Mouse (Mus musculus) layer of hippocampus, adult 9-11 months (tissue): Measurements from ENCODE around the gene Kiz.
A peak's percentile ranks its signal among the peaks of the same experiment; 100 is the strongest.

Experiments
- DNase-seq: peaks from one replicate; pipeline ENCODE4 v3.0.0; 2022

The Kiz gene

DNA sequence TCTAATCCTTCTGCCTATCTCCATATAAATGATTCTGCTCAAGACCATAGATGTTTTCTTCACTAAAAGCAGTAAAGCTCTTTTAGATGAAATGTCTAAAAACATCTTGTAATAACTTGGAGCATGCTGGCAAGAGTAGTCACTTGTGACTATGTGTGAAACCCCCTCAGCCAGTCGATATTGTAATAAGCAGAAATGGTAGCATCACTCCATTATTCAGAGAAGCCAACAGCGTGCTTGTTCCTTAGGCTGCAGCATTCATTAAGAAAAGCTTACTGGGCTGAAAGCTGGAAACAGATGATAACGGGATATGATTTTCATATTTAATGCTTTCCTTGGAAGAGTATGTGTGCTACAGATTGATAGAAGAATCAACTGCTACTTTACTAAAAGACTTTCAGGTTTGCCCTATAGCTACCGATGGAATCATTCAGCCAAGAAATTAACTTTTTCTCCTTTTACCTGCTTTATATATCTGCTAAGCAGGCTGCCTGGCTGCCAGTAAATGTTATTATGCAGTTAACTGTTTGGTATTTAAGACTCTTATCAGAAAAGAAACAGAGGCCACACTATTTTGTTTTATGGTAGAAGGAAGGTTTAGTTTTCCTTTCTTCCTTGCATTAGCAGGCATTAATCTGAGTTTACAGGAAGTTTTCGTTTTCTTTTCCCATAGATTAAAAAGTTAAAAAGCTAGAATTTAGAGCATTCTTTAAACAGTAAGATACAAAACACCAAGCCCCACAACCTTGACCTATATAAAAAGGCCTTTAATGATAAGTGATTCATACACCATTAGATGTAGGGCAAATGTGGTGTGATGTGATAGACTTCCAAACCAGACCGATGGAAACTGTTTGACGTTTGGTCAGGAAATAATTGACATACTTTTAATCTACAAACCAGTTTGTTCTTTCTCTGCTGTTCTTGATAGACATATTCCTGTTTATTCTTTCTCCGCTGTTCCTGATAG is 15.9 kb downstream of the Kiz start:
- DNase-seq, result no peak

DNA sequence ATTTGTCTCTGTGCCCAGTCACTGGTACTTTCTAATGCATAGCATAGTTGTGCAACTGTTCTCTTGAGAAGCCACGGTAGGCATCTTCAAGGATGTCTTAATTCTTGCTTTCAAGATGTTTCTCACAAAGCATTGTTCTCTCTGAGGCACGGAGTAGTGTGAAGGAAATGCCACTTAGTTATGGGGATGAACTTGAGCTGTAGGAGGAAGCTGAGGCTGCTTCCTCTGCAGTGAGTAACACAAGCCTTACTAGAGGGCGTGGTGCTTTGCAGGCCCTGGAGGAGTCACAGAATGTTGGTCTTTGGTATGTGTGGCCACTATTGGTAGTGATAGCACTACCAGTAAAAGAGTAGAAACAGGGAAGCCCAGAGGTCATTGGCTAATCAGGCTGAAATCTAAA is 17.0 kb downstream of the Kiz start:
- DNase-seq, result no peak

DNA sequence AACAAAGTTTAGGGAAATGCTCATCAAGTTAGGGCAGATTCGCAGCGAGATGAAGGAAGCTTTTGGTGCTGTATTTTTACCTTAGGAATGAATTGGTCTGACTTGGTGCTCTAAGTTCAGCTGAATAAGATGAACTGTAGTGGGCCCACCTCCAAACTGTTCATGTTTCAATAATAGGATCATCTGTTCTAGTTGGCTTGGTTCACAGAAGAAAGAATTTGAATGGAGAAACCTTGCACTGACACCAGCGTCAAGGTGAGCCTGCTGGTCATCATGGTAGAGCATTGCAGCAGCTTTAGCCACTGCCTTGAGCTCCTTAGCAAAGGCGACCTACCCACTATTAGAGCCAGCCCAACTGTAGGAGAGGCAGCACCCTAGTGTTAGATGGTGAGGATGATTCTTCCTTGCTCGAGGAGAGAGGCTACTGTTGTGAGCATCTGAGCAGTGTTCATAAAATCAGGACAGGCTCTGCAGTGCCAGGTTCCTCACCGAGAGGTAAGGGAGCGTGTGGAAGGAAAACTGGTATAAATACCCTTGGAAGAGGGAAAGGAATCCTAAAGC is 18.3 kb downstream of the Kiz start:
- no peak for DNase-seq

DNA sequence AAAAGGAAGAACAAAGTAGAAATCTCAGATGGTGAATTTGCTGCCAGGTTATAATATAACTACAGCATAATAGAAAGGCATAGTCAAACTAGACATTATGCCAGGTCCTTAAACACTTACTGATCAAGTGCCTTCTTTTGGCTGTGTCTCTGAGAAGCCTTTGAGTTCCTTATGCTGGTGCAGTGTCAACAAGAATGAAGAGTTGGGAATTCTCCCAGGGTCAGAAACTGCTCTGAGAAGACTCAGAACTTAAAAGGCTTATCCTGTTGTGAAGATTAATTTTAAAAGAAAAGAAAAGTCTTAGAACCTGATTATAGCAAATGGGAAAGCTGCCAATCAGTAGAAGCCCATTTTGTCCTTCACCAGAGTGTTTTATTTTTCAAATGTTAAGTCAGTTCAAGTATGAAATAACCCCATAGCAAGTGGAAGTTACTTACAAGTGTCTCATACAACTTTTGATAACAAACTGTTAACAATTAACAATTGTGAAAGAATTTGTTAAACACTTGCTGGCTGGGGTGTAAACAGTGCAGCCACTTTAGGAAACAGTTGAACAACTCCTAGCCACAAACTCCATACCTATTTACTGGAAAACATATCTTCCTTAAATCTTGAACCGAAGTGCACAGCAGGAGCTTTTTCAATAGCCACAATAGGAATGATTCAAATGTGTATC is 21.9 kb downstream of the Kiz start:
- DNase-seq, result no peak

DNA sequence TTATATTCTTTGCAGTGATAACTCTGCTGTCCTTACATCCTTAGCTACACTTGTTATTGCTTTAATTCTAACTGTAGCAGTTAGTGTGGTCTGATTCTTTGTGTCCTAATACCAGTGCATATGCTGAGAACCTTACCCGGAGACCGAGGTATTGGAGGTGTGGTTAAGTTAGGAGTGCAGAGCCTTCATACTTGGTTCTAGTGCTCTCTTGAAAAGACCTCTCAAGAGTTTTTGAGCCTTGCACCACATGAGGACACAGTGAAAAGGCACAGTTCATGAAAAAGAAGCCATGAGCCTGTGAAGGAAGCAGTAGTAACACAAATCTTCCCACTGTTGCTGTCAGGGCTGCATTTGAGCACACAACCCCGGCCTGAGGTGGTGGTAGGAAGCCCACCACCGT is 26.0 kb downstream of the Kiz start:
- no peak for DNase-seq

DNA sequence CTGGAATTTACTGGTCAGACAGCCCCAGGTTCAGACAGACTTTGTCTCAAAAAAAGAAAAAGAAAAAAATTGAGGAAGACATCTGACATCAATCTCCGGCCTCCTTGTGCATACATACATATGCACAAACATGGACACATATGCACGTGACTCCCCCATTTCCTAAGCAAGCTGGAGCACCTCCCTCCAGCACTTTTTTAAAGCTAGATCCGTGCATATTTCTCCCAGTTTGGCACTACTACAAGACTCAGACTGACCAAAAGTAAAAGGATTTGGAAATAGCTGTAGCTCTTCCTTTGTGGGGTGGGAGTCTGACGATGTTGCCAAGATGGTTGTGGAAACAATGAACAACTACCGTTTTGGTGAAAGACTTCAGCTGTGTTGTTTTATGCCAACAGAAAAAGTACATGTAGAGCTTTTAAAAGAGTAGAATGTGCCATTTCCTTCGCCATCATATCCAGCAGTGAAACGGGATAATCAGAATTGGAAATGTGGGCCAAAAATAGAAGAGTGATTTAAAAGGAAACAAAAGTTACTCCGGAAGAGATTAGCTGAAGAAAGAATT is 28.7 kb downstream of the Kiz start:
- DNase-seq, result no peak

DNA sequence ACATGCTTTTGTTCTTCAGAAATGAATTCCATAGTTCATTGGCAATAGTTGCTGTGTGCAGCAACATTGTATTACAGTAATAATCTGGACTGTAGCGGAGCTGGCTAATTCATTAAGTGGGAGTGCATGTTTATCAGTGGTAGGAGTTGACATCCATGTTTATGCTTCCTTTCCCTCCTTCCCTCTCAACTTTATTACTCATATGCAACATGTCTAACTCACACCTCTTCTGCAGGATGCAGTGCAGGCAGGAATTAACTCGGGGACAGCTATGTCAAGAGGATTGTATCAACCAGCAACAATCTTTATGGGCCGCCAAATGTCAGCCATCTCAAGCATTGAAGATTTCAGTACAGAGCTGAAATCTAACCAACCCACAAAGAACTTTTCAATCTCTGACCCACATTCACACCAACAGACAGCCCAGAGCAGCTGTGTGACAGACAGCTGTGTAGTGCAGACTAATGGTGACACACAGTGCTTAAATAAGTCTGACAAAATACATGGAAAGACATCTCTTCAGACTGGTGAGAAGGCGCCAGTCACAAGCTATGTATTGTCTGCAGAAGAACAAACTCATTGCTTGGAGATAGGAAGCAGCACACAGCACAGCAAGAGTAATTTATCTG is 33.2 kb downstream of the Kiz start:
- DNase-seq, result no peak

DNA sequence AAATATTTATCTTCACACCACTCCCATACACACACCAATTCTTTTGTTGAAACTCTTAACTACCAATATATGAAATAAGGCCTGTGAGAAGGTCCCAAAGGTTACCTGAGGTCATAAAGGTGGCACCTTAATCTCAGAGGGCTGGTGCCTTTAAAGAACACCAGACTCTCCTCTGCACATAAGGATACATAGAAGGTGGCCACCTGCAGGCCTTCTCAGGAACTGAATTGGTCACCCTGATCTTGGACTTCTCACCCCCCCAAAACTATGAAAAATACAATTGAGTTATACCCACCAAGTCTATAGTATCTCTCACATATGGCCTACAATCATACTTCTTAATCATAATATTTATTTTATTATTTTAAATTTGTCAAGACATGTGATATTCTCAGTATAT is 43.3 kb downstream of the Kiz start:
- no peak for DNase-seq

DNA sequence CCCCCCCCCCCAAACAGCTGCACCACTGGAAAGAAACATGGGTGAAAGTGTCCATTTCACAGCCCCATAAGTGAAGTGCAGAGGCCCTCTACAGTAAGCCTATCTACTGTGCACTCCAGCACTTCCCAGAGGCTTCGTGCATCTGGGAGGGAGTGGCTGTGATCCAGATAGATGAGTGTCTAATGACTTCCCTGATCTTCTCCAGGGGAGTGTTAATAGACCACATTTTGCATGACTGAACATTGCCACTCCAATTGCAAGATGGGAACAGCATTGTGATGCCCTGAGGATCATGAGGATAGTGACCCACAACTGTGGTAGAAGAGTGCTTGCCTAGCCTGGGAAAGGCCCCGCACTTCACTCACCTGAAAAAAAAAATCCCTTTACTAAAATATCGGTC is 60.4 kb downstream of the Kiz start:
- no peak for DNase-seq

DNA sequence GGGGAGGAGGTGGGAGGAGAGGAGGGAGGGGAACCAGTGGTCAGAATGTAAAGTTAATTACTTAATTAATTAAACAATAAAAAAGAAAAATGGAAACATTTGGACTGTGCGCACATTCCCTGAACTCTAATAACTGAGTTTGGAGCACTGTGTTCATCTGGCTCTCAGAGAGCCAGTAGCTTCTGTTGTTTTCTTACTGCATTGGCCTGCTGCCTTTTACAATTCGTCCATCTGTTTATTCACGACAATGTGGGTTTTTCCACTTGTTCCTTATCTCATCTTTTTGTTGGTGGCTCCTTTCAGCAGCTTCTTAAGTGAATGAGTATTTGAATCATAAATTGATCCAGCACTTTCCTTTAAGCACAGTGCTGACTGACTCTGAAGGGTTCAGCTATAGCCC is 62.1 kb downstream of the Kiz start:
- DNase-seq, result peak; percentile 62

DNA sequence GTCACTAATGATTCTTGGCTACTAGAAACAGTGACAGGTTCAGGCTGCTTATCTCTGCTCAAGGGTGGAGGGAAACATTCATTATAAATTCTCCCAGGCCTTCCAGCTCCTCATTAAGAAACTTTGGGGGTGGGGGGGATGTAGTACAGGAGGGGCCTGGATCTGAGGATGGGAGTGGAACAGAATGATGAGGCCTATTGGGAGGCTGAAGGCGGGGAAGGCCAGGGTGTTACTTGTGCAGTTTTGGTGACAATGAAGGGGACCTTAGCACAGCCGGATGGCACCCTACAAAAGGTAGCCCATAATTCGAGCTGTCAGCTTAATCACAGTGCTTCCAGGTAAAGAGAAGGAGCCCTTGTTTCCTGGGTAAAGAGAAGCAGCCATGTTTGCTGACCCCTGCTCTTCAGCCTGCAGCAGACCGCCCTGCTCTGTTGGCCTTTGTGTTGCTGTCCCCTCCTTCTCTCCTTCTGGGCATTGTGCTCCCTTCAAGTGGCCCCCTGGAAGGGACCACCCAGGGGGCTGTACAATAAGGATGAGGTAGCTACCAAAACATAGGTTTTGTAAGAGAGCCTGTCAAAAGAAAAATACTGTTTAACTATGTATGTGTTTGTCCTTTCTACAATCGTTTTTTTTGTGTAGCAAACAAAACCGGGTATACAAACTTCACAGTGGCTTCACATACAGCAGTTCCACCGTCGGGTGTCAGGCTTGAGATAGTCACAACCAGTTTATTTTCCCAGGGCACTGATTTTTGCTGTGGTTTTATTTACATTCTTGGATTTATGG is 64.9 kb downstream of the Kiz start:
- DNase-seq, result no peak

DNA sequence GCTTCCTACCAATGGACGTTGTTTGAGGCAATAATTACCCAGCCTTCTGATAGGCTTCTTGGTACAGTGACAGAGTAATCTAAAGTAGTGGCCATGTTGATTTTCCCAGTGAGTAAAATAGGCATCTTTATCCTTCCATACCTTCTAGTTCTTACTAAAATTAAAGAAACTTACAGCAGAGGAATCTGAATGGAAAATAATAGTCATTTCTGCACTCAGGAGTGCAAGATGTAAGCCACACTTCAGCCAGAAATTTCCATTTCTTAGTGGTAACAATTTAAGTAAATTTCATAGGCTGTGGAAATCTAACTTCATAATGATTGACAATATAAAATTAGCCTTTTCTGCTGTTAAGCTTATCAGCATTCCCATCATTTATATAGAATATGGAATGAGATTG is 69.6 kb downstream of the Kiz start:
- no peak for DNase-seq

DNA sequence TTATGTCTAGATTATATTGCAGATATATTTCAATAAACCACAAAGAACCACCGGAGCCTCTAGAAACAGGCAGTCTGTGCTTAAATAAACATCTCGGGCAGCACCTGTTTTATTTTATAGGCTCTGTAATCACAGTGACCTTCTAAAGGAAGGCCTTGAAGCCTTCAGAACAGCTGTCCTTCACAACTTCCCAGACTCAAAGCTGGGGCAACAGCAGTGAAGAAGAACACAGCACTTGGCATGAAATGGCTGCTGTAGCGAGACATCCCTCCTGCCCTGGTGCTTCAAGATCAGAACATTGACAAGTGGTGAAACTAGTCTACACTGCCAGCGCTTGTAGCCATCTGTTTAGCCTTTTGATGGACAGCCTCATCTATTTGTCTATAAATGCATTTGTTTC is 70.2 kb downstream of the Kiz start:
- no peak for DNase-seq

DNA sequence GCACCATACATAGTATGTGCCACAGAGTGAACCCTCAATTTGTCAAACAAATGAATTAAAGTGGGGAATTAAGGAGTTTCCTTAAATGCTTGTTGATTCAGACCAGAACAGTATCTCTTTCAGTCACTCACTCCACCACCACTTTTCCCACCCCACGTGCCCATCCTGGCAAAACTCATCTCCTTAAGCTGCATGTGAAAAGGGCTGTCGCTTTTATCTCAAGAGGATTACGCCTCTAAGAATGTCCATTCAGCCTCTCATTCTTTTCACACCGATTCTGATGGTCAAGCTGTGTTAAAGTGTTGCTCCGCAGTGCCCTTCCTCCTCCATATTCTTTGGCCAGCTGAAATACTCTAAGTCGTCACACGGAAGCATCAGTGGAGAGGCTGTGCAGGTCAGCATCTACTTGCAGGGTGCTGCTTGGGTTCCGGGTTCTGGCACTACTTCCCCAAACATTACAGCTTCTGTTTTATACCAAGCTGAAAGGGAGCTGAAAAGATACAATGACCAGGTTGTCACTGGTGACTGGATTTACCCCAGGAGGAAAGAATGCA is 92.6 kb downstream of the Kiz start:
- DNase-seq, result no peak

DNA sequence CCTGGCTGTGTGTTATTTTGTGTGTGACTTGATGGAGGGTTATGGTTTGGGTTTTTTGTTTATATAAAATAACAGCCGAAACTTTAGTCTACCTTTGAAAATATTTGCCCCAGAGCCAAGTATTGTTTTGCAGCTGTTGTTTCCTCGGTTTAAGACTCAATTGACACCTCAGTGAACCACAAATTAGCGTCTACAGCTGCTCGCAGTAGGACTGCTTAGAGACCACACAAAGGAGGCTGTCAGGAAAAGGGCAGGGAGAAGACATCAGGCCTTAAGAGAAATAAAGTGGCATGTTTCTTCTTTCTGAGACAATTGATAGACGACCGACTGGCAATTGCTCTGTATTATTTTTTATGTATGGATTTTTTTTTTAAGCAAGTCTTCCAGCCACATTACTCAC is 100.7 kb downstream of the Kiz start:
- DNase-seq, result no peak

DNA sequence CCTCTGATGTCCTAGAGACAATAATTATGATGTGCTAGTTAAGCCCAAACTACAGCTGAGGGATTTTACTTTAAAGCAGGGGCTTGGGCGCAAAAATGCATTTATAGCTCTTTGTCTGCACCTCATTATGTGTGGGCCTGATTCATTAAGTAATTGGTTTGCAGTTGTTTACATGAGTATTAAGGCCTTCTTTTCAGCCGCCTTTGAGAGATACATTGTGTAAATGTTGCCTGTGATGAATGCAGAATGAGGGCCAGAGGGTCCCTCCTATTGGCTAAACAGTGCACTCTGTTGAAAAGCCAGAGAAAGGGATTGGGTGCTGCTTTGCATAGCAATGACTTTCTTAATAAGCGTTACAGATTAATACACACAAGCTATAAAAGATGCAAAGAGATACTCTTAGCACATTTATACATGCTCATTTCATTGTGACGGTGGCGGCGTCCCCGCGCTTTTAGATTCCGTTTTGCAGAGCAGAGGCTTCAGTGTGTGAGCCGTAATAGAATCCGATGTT is 102.8 kb downstream of the Kiz start:
- peak; percentile 57 for DNase-seq

DNA sequence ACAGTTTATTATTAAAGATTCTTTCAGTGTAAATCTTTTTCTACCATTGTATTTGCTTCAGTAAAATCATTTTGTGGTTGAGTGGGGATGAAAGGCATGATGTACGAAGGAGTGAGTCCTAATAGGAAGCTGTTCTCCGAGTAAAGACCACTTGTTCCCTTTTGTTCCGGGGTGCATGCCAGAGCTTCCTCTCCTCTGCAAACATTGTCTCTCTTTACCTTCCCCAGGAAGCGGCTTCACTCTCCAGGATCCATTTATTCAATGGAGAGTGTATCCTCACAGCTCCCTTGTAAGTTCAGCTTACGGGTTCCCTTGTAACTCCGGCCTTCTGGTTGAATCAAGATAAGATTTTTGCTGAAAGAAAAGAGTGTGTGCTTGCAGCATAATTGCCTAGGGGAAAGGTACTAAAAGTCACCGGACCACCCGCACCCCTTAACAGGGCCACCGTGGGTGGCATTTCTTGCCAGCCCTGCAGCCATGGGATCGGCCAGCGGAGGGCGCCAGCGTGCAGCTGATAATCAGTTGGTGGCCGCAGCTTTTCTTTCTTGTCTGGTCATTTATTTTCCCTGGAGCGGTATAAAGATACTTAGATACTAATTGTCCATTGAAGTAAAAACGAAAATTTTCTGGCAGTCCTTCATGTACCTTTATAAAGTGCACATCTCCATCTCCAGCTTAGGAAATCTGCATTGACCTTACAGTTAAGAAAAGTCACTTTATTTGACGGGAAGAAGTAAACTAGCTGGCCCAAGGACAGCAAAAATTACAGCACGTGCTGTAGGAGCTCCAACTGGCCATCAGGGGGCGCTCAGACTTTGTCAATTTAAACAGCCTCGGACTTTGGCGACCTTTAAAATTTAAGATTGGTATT is 103.5 kb downstream of the Kiz start:
- DNase-seq, result peak; percentile 65

DNA sequence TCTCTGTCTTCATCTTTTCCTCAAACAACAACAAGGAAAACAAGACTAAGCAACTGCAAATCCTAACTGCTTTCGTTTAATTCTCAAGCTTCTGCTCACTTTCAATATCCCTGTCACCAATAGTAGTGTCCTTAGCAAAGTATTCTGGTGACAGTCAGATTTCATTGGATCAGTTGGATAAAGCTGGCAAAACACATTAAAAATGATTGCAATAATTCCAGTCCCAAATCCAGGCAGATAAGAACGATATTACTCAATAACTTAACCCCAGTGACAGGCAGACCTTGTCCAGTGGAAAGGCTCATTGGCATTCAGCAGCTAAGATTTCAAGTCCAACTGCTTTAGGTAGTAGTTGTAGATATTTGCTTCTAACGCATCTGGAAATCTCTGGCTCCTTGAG is 119.4 kb downstream of the Kiz start:
- no peak for DNase-seq

DNA sequence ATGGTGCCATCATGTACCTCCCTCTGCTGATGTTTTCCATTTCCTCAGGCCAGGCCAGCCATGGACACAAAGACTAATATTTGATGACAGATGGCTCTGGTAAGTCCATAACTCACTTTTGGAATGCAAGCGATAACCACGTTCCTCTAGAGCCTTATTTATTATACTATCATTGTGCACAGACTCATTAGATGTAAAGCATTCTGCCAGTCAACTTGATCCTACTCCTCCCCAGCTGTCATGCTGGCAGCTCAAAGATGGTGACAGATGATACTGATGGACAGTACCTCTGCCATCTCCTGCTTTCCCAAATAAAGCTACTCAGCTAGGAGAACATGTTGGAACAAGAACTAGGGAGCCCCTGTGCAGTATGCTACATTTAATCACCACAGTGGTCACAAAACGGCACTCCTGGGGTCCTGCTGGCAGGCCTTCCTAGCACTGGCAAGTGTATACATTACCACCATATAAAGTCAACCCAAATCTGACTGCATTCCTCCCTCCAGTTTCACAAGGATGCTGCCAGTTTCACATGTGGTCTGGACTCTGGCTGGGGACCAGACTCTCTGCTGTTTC is 119.9 kb downstream of the Kiz start:
- no peak for DNase-seq

DNA sequence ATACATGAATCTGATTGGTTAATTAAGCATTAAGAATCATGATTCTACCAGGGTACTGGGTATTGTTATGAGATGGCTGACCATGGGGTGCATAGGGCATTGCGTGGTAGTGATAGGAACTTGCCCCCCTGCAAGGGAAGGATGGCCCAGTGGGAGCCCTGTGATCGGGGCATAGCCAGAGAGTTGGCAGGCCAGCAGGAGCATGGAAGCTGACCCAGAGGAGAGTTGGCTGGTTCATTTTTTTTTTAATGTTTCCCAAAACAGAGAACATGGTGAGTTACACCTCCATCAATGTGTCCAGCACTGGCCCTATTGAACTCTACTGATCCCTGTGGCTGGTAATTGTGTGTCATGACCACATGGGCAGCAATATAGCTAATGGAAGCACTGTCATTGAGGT is 127.1 kb downstream of the Kiz start:
- DNase-seq, result no peak
